Mouse (Mus musculus): ENCODE results near the gene Kcnc2. TPM values are rescaled to one million over a fixed set of nuclear protein-coding genes. Genes with fewer than 3 reads are reported as not detected.

Kcnc2 gene
- total RNA-seq, 2 experiments from 2014 or later = not detected

Other genes starting within 250 kb of the Kcnc2 start
- not detected in 2 replicates for gene Glipr1l1, start 210.9 kb upstream of the Kcnc2 start, total RNA-seq (2015; ENCODE audit: low replicate concordance)
- not detected in 2 replicates for gene Glipr1l1, start 210.9 kb upstream of the Kcnc2 start, total RNA-seq (2017; ENCODE audit: low replicate concordance)
- not detected in 2 replicates for gene Glipr1l2, start 187.8 kb upstream of the Kcnc2 start, total RNA-seq (2015; ENCODE audit: low replicate concordance)
- 0.85 TPM in 1 of 2 replicates, not detected in the other for gene Glipr1l2, start 187.8 kb upstream of the Kcnc2 start, total RNA-seq (2017; ENCODE audit: low replicate concordance)
- gene Glipr1l3, start 110.8 kb upstream of the Kcnc2 start, total RNA-seq (2015; ENCODE audit: low replicate concordance) = not detected in 2 replicates
- gene Glipr1l3, start 110.8 kb upstream of the Kcnc2 start, total RNA-seq (2017; ENCODE audit: low replicate concordance) = not detected in 2 replicates
- not detected in 2 replicates for gene Caps2, start 107.5 kb upstream of the Kcnc2 start, total RNA-seq (2015; ENCODE audit: low replicate concordance)
- gene Caps2, start 107.5 kb upstream of the Kcnc2 start, total RNA-seq (2017; ENCODE audit: low replicate concordance) = not detected in 2 replicates

Data from erythroblast, adult 5-6 weeks (primary cell).